Mouse (Mus musculus) G1E-ER4 (cell line): ENCODE data around the gene Hormad2. TPM values are rescaled to one million over a fixed set of nuclear protein-coding genes. Genes with fewer than 3 reads are reported as not detected.
A peak's percentile ranks its signal among the peaks of the same experiment; 100 is the strongest.

Experiments
- GATA1 ChIP-seq: IDR thresholded peaks from one replicate; pipeline ENCODE4 v1.8.0; 2012; ENCODE audit warnings: low read length, inconsistent platforms
- polyA plus RNA-seq: library from polyadenylated mRNA; stranded (reverse); fragments of >175 nt; gene quantifications from 2 replicates; pipeline ENCODE4 v1.2.3, GENCODE M21; 2012

Gene Hormad2
- polyA plus RNA-seq, 1 experiment = 10.2 TPM

- no peak for TF ChIP-seq GATA1
Measured at GRCm38 (mm10) chr11:4335810-4336692, 104.9 kb downstream of the Hormad2 start.

DNA sequence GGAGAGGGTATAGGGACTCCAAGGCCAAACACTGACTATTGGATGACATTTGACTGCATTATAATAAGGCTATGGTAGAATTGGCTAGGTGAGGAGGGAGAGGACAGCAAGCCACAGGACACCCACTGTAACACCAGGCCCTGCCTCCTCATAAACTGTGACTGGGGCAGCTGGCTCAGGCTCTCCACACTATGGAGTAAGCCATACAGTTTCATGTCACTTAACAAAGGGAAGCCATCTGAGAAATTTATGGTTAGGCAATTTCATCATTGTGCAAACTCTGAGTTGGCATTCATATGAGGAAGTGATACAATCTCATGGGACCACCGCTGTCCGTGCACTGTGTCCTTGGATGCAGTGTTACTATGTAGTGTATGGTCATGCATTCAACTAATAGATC lies 107.9 kb downstream of the Hormad2 start:
- TF ChIP-seq GATA1 = no peak

DNA sequence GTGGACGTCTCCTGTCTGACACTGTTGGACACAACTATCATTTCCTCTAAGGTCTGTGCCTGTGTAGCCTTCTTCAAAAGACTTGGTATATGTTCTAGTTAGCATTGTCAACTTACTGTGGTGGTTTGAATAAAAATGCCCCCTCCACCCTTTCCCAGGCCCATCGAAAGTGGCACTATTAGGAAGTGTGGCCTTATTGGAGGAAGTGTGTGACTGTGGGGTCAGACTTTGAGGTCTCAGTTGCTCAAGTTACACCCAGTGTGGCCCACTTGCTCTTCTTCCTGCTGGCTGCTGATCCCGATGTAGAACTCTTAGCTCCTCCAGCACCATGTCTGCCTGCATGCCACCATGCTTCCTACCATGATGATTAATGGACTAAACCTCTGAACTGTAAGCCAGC lies 112.7 kb downstream of the Hormad2 start:
- no peak for TF ChIP-seq GATA1

DNA sequence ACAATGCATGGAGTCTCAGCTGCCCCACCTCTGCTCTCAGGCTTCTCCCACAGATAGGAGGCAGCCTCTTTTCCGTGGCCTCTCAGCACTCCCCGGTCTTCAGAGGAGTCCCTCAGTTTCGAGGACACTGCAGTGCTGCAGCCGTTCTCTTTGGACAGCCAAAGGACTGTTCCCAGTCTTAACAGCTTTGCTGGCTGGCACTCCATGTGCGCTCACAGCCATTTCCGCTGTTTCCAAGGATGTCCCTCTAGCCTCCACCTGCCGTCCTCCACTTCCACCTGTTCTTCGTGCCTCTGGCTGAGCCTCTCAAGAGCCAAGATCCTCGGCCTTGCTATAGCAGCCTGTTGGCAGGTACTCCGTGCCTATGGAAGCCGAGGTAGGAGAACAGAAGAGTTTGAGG lies 117.4 kb downstream of the Hormad2 start:
- no peak for TF ChIP-seq GATA1

DNA sequence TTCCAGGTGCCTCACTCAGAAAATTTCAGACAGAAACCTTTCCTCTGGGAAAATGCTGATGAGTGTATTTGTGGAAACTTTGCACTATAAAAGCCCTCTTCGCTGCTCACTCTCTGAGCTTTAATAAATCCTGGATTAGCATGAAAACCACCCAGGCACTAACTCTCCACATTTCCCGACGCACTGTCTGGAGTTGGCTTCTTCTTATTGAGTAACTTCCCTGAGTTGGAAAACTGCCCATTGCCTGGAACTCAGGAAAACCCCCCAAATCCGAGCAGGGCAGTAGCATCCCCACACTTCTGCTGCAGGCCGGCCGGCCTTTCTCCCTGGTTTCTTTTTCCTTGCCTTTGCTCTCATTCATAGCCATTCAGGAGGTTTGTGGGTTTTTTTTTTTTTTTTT lies 118.0 kb downstream of the Hormad2 start:
- no peak for TF ChIP-seq GATA1

DNA sequence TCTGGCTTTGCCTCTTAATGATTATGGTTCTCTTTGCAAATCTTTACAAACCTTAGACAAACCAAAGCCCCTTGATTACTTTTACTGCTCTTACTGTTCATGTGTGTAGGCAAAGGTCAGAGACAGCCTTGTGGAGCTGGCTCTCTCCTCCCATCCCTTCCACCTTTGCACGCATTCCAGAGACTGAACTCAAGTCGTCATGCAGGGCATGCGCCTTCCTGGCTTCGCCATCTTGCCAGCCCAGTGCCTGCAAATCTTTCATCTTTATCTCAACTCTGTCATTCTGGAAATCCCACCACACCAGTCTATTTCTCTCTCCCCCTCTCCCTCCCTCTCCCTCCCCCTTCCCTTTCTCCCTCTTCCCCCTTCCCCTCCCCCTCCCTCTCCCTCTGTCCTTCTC lies 120.0 kb downstream of the Hormad2 start:
- TF ChIP-seq GATA1 = no peak

- no peak for TF ChIP-seq GATA1
Measured at GRCm38 (mm10) chr11:4319212-4319955, 121.5 kb downstream of the Hormad2 start.

GRCm38 (mm10) chr11:4318011-4318410 lies 122.9 kb downstream of the Hormad2 start:
- no peak for TF ChIP-seq GATA1

GRCm38 (mm10) chr11:4317287-4317686 lies 123.6 kb downstream of the Hormad2 start:
- no peak for TF ChIP-seq GATA1

GRCm38 (mm10) chr11:4312180-4312579 lies 128.7 kb downstream of the Hormad2 start:
- no peak for TF ChIP-seq GATA1

GRCm38 (mm10) chr11:4310324-4310723 lies 130.6 kb downstream of the Hormad2 start:
- no peak for TF ChIP-seq GATA1

GRCm38 (mm10) chr11:4309613-4310012 lies 131.3 kb downstream of the Hormad2 start:
- peak; percentile 56 for TF ChIP-seq GATA1

DNA sequence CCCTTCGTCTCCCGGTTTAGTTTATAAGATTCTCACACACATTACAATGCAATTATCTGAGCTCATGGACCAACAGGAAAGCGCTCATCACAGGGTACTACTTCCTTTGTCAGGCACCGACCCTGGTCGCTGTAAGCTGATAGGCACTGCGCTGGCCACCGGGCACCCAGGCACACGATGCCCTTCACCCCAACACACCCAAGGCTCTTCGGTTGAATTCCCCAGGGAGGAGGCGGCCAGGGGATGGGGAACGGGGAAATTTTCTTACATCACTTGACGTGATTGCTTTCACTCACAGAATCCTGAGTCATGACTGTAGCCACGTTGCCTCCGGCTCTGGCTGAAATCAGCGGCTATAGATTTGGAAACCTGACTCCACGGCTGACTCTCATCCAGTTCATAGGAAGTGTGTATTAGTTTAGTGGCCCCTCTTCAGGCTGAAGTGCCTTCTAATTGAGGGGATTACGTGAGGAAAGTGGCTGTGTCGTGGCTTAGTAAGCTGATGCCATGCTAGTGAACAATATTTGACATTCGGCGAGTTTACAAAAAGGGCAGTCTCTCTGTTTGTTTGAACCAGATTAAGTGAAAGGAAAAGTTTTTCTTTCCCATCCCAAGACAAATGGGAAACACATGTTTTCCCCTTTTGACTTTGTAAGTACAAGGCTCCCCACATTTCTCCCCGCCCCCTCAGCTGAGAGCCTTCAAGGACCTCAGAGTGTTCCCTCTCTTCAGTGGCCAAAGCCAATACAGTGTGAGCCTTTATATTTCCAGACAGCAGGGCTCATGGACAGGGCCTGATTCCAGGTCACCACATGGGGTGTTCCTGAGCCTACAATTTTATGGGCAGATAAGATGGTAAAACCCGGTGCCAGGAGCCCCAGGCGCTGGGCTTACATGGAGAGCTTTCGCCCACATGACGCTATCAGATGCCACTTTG lies 132.1 kb downstream of the Hormad2 start:
- TF ChIP-seq GATA1 = no peak

DNA sequence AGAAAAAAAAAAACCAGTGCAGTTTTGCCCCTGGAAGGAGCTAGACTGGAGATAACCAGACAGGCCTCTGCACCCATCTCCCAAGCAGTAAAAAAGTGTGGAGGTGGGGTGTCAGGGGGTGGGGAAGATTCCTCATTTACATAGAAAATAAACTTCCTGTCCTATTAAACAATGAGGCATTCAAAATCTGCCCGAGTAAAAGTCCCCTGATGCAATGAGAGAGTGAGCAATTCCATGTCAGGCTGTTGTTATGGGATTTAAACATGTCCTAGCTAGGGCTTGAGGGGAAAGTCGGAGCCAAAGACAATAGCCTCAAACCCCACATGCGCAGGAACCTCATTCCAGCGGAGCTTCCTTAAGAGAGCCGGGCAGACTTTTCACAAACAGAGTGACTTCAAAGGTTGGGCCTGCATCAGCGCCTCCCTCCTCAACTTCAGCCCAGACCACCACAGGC lies 132.8 kb downstream of the Hormad2 start:
- TF ChIP-seq GATA1 = no peak

DNA sequence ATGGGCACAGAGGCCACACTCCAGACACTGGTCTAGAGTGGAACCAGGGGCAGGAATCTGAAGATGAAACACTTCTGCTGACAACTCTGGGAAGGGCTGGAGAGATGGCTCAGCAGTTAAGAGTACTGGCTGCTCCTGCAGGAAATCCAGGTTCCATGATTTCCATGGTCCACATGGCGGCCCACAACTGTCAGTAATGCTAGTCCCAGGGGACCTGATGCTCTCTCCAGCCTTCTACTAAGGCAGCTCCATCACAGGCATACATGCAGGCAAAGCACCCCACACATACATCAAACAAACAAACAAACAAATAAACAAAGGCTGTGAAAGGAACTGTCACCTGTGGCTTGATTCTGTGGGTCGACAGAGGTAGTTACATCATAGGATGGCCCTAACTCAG lies 134.8 kb downstream of the Hormad2 start:
- TF ChIP-seq GATA1 = no peak
